Mouse (Mus musculus) small intestine, adult 2 months (tissue): ENCODE results near the gene Car11. TPM values are rescaled to one million over a fixed set of nuclear protein-coding genes. Genes with fewer than 3 reads are reported as not detected.

ENCODE experiments used
- H3K27ac ChIP-seq: fragments of 200-500 bp; 2 replicates; pipeline ENCODE4 v1.5.1; 2012; ENCODE audit warnings: low read depth, low read length, control low read depth, inconsistent platforms; ENCODE audit not compliant: insufficient read depth
- H3K27me3 ChIP-seq: fragments of 200-500 bp; 2 replicates; pipeline ENCODE4 v1.6.1; 2012; ENCODE audit warnings: mild to moderate bottlenecking, moderate library complexity, low read length, inconsistent platforms; ENCODE audit not compliant: control insufficient read depth, insufficient read depth
- H3K36me3 ChIP-seq: fragments of 200-500 bp; 2 replicates; pipeline ENCODE4 v1.6.1; 2012; ENCODE audit warnings: mild to moderate bottlenecking, low read length, control low read depth, inconsistent platforms; ENCODE audit not compliant: control insufficient read depth, insufficient read depth
- H3K4me1 ChIP-seq: fragments of 200-500 bp; 2 replicates; pipeline ENCODE4 v1.6.1; 2012; ENCODE audit warnings: low read length, inconsistent platforms, mixed read lengths; ENCODE audit not compliant: control insufficient read depth, insufficient read depth, insufficient read length
- H3K4me3 ChIP-seq: fragments of 200-500 bp; 2 replicates; pipeline ENCODE4 v1.5.1; 2012; ENCODE audit warnings: low read depth, mild to moderate bottlenecking, control low read depth, inconsistent platforms, low read length, moderate library complexity
- CTCF ChIP-seq: fragments of 200-500 bp; IDR thresholded peaks from 2 replicates; pipeline ENCODE4 v1.5.1; 2012; ENCODE audit warnings: low read depth, mild to moderate bottlenecking, control low read depth, inconsistent platforms, low read length, moderate library complexity, mixed read lengths; ENCODE audit not compliant: insufficient replicate concordance, insufficient read length; ENCODE audit errors: extremely low read depth
- POLR2A ChIP-seq: fragments of 200-500 bp; IDR thresholded peaks from 2 replicates; pipeline ENCODE4 v1.6.1; 2012; ENCODE audit warnings: low read depth, mild to moderate bottlenecking, control low read depth, inconsistent platforms, low read length, moderate library complexity
- WGBS: fragments of 180-500 bp; shearing (Covaris S2); methylation state at CpG from one replicate; pipeline ENCODE4 v1.1.7; 2018; 5-methylcytosine and 5-hydroxymethylcytosine counted together
- polyA plus RNA-seq: library from polyadenylated mRNA; depleted of rRNA; stranded (reverse); fragments of >200 nt; gene quantifications from 2 replicates; pipeline ENCODE4 v1.2.3, GENCODE M21; 2012; rRNA removed

Car11 gene
- polyA plus RNA-seq, 1 experiment: 2.3 TPM

- Histone ChIP-seq H3K4me3 (no peak overlapping the region), H3K4me1 (peaks cover 30% of the 10 kb centered on the region), H3K27me3 (no peaks in the 10 kb centered on the region), H3K36me3 (peaks cover 16% of the 10 kb centered on the region; the same call in 1 of the 2 replicates), H3K27ac (no peak overlapping the region)
- WGBS: 81% methylated on average over 6 of the region's 6 CpGs
- TF ChIP-seq CTCF: peak; percentile 72; the same call in 1 of the 2 replicates
- no peak for TF ChIP-seq POLR2A
Measured at GRCm38 (mm10) chr7:45746518-45746917, 46.9 kb downstream of the Car11 start.

- 87% methylated on average over 5 of the region's 5 CpGs for WGBS
- H3K36me3 ChIP-seq: peaks cover 18% of the 10 kb centered on the region
- peaks cover 25% of the 10 kb centered on the region for H3K4me1 ChIP-seq
- no peak overlapping the region for H3K27ac ChIP-seq
- H3K27me3 ChIP-seq: no peaks in the 10 kb centered on the region
- TF ChIP-seq POLR2A (no peak), CTCF (no peak)
- H3K4me3 ChIP-seq: no peak overlapping the region
Measured at GRCm38 (mm10) chr7:45747450-45747849, 47.8 kb downstream of the Car11 start.

GRCm38 (mm10) chr7:45748110-45748509 is 48.5 kb downstream of the Car11 start:
- H3K27me3 ChIP-seq: no peaks in the 10 kb centered on the region
- H3K4me1 ChIP-seq: peaks cover 26% of the 10 kb centered on the region
- no peak overlapping the region for H3K4me3 ChIP-seq
- 81% methylated on average over 7 of the region's 7 CpGs for WGBS
- TF ChIP-seq POLR2A (no peak), CTCF (no peak)
- H3K27ac ChIP-seq: no peak overlapping the region
- peaks cover 22% of the 10 kb centered on the region for H3K36me3 ChIP-seq

GRCm38 (mm10) chr7:45749401-45749800 is 49.8 kb downstream of the Car11 start:
- Histone ChIP-seq H3K4me1 (peaks cover 28% of the 10 kb centered on the region), H3K36me3 (peaks cover 22% of the 10 kb centered on the region), H3K27ac (peak overlapping the region; percentile 72), H3K27me3 (no peaks in the 10 kb centered on the region), H3K4me3 (0 out of 2 replicates have a peak overlapping the region, but pooled peaks have one; percentile 0)
- no peak for TF ChIP-seq CTCF
- TF ChIP-seq POLR2A: no peak
- WGBS: 19% methylated on average over 10 of the region's 10 CpGs

DNA sequence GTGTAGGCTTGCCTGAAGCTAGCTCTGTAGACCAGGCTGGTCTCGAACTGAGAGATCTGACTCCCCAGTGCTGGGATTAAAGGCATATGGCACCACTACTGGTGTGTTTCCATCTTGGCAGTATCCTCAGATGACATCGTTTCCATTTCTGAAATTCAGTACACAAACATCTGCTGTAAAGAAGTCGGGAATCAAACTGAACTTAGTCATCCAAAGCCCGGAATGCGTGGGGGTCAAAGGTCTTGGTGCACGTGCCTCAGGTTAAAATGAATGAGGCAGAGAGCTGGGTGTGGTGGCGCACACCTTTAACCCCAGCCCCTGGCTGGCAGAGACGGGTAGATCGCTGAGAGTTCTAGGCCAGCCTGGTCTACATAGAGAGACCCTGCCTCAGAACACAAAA is 50.5 kb downstream of the Car11 start:
- 27% methylated on average over 9 of the region's 9 CpGs for WGBS
- TF ChIP-seq POLR2A (no peak), CTCF (no peak)
- Histone ChIP-seq H3K4me3 (no peak overlapping the region), H3K36me3 (peaks cover 24% of the 10 kb centered on the region), H3K27ac (peak overlapping the region; percentile 72), H3K27me3 (no peaks in the 10 kb centered on the region), H3K4me1 (peaks cover 28% of the 10 kb centered on the region)

Other genes with a start within 250 kb of the Car11 start
- gene Ftl1, start 240.0 kb upstream of the Car11 start, polyA plus RNA-seq: 1,857 and 2,336 TPM in 2 replicates
- 57.1 and 105 TPM in 2 replicates for gene Bax, start 232.9 kb upstream of the Car11 start, polyA plus RNA-seq
- 0.09 TPM in 1 of 2 replicates, not detected in the other for gene Tulp2, start 218.0 kb upstream of the Car11 start, polyA plus RNA-seq
- 0.23 TPM in 1 of 2 replicates, not detected in the other for gene Gm45808, start 213.0 kb upstream of the Car11 start, polyA plus RNA-seq
- gene Dhdh, start 211.0 kb upstream of the Car11 start, polyA plus RNA-seq: 0.34 and 0.41 TPM in 2 replicates
- 143 and 456 TPM in 2 replicates for gene Nucb1, start 189.4 kb upstream of the Car11 start, polyA plus RNA-seq
- 15.3 and 15.9 TPM in 2 replicates for gene Ppp1r15a, start 173.6 kb upstream of the Car11 start, polyA plus RNA-seq
- gene Plekha4, start 173.5 kb upstream of the Car11 start, polyA plus RNA-seq: 4.7 and 4.9 TPM in 2 replicates
- gene Hsd17b14, start 144.9 kb upstream of the Car11 start, polyA plus RNA-seq: 0.20 and 0.25 TPM in 2 replicates
- gene Bcat2, start 129.7 kb upstream of the Car11 start, polyA plus RNA-seq: 26.3 and 41.8 TPM in 2 replicates
- gene Fgf21, start 84.4 kb upstream of the Car11 start, polyA plus RNA-seq: 0.29 and 4.2 TPM in 2 replicates
- 1.7 and 2.5 TPM in 2 replicates for gene Fut1, start 82.6 kb upstream of the Car11 start, polyA plus RNA-seq
- gene Izumo1, start 78.0 kb upstream of the Car11 start, polyA plus RNA-seq: 0.24 and 0.25 TPM in 2 replicates
- gene Rasip1, start 72.4 kb upstream of the Car11 start, polyA plus RNA-seq: 7.2 and 11.6 TPM in 2 replicates
- gene Mamstr, start 59.9 kb upstream of the Car11 start, polyA plus RNA-seq: 0.63 and 0.84 TPM in 2 replicates
- gene Fut2, start 33.4 kb upstream of the Car11 start, polyA plus RNA-seq: 1.2 and 18.4 TPM in 2 replicates
- gene Ntn5, start 15.8 kb upstream of the Car11 start, polyA plus RNA-seq: 0.39 and 0.47 TPM in 2 replicates
- gene Sec1, start 5.4 kb upstream of the Car11 start, polyA plus RNA-seq: 0.14 and 0.22 TPM in 2 replicates
- gene Dbp, start 5.2 kb downstream of the Car11 start, polyA plus RNA-seq: 8.9 and 13.1 TPM in 2 replicates
- 820 and 1,370 TPM in 2 replicates for gene Rpl18, start 15.6 kb downstream of the Car11 start, polyA plus RNA-seq
- 87.3 and 164 TPM in 2 replicates for gene Sphk2, start 18.2 kb downstream of the Car11 start, polyA plus RNA-seq
- 64.5 and 102 TPM in 2 replicates for gene Fam83e, start 21.4 kb downstream of the Car11 start, polyA plus RNA-seq
- 0.20 and 0.38 TPM in 2 replicates for gene Spaca4, start 26.0 kb downstream of the Car11 start, polyA plus RNA-seq
- gene Lmtk3, start 83.9 kb downstream of the Car11 start, polyA plus RNA-seq: 1.9 and 2.1 TPM in 2 replicates
- gene Sult2b1, start 84.8 kb downstream of the Car11 start, polyA plus RNA-seq: 139 and 454 TPM in 2 replicates
- 19.2 and 51.4 TPM in 2 replicates for gene Cyth2, start 114.7 kb downstream of the Car11 start, polyA plus RNA-seq
- 0.08 and 0.28 TPM in 2 replicates for gene Kcnj14, start 124.9 kb downstream of the Car11 start, polyA plus RNA-seq
- 8.5 and 10.1 TPM in 2 replicates for gene Grwd1, start 131.1 kb downstream of the Car11 start, polyA plus RNA-seq
- 178 and 333 TPM in 2 replicates for gene Kdelr1, start 172.9 kb downstream of the Car11 start, polyA plus RNA-seq
- gene Grin2d, start 178.5 kb downstream of the Car11 start, polyA plus RNA-seq: 5.5 and 10.4 TPM in 2 replicates
- gene Syngr4, start 196.9 kb downstream of the Car11 start, polyA plus RNA-seq: 0.41 TPM in 1 of 2 replicates, not detected in the other
- gene Tmem143, start 197.1 kb downstream of the Car11 start, polyA plus RNA-seq: 30.9 and 46.4 TPM in 2 replicates
- gene Emp3, start 221.6 kb downstream of the Car11 start, polyA plus RNA-seq: 49.1 and 49.5 TPM in 2 replicates
- gene Ccdc114, start 224.2 kb downstream of the Car11 start, polyA plus RNA-seq: 8.0 and 8.9 TPM in 2 replicates